Mouse (Mus musculus): ENCODE data around the gene Mark3. TPM values are rescaled to one million over a fixed set of nuclear protein-coding genes. Genes with fewer than 3 reads are reported as not detected.
"Not testable (repeated sequence)": the region's sequence is repeated elsewhere in the genome, so short reads cannot be mapped to it uniquely, and the experiment has no call there.

The Mark3 gene
- polyA plus RNA-seq, 1 experiment from 2014 or later = 50.8 TPM

DNA sequence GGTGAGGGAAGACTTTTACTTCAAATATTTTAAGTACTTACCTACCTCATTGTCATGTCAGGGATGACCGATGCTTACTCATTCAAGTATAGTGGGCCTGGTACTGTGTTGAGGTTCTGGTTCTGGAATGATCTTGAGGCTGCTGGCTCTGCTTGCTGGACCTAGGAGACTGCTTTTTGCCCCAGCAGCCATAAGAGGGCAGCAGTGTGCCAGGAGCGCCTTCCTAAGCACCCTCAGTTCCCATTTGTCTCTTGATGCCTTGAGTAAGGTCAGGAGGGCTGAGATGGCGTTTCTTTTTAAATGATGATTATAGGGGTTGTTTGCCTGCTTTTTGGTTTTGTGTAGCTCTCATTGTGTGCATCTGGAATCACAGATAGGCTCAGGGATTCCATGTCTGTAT, 79.1 kb downstream of the Mark3 start:
- no peak for ATAC-seq (ENCODE audit: insufficient number of reproducible peaks, insufficient read depth, low FRiP score, low read depth)
- no peak overlapping the region for H3K9ac ChIP-seq (ENCODE audit: low read length)
- peaks cover 84% of the 10 kb centered on the region for H3K36me3 ChIP-seq (ENCODE audit: control insufficient read depth, insufficient read depth, low read length)
- H3K27ac ChIP-seq (replicated peaks in 1 of 2; ENCODE audit: control insufficient read depth in 1 of 2, insufficient read depth in 1 of 2, low read depth in 2 of 2, low read length in 2 of 2) = no peak overlapping the region
- no peak overlapping the region for H3K4me3 ChIP-seq (ENCODE audit: control insufficient read depth in 1 of 2, insufficient read depth in 1 of 2, low read depth in 1 of 2, low read length in 2 of 2)
- H3K4me2 ChIP-seq (ENCODE audit: low read length) = no peak overlapping the region
- H3K27me3 ChIP-seq (ENCODE audit: control insufficient read depth, insufficient read depth, low read length) = no peaks in the 10 kb centered on the region
- WGBS = 38% methylated on average over 3 of the region's 3 CpGs
- H3K9me3 ChIP-seq (ENCODE audit: control insufficient read depth, low read length) = no peaks in the 10 kb centered on the region
- no peaks in the 10 kb centered on the region for H3K4me1 ChIP-seq (ENCODE audit: control insufficient read depth in 2 of 2, insufficient read depth in 2 of 2, low read length in 2 of 2)

DNA sequence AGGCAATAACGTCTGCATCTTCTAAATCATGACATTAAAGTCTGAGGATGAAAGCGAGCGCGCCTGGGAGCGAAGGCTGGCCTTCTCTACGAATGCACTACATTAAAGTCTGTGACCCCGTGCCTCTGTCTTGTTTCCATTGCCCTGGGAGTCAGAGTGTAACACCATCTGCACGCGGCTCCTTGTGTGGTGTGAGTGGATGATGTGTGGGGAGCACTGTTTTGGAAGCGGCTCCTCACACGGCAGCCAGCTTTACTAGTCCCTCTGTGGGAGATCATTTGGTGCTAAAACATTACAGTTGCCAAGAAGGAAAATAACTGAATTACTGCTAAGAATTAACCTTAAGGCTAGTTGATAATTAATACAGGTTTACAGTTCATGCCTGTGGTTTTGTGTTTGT, 81.4 kb downstream of the Mark3 start:
- ATAC-seq (ENCODE audit: insufficient number of reproducible peaks, insufficient read depth, low FRiP score, low read depth) = no peak
- Histone ChIP-seq H3K4me2 (ENCODE audit: low read length) (no peak overlapping the region), H3K9ac (ENCODE audit: low read length) (no peak overlapping the region), H3K4me3 (ENCODE audit: control insufficient read depth in 1 of 2, insufficient read depth in 1 of 2, low read depth in 1 of 2, low read length in 2 of 2) (no peak overlapping the region), H3K4me1 (ENCODE audit: control insufficient read depth in 2 of 2, insufficient read depth in 2 of 2, low read length in 2 of 2) (no peaks in the 10 kb centered on the region), H3K27ac (replicated peaks in 1 of 2; ENCODE audit: control insufficient read depth in 1 of 2, insufficient read depth in 1 of 2, low read depth in 2 of 2, low read length in 2 of 2) (no peak overlapping the region), H3K9me3 (ENCODE audit: control insufficient read depth, low read length) (no peaks in the 10 kb centered on the region), H3K27me3 (ENCODE audit: control insufficient read depth, insufficient read depth, low read length) (no peaks in the 10 kb centered on the region), H3K36me3 (ENCODE audit: control insufficient read depth, insufficient read depth, low read length) (peaks cover 79% of the 10 kb centered on the region)
- 92% methylated on average over 11 of the region's 11 CpGs for WGBS

DNA sequence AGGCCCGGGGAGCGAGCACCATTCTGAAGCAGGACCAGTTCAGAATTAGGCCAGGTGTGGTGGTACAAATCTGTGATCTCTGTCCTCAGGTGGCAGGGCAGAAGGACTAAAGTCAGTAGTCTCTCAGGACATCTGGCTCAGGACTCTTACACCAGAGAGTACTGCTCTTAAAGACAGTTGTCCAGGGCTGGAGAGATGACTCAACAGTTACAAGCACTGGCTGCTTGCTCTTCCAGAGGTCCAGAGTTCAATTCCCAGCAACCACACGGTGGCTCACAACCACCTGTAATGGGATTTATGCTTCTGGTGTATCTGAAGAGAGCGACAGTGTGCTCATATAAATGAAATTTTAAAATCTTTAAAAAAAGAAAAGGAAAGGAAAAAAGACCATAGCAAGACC, 85.0 kb downstream of the Mark3 start:
- no peak for ATAC-seq (ENCODE audit: insufficient number of reproducible peaks, insufficient read depth, low FRiP score, low read depth)
- no peak overlapping the region for H3K4me3 ChIP-seq (ENCODE audit: control insufficient read depth in 1 of 2, insufficient read depth in 1 of 2, low read depth in 1 of 2, low read length in 2 of 2)
- H3K4me1 ChIP-seq (ENCODE audit: control insufficient read depth in 2 of 2, insufficient read depth in 2 of 2, low read length in 2 of 2) = peaks cover 6 to 12% of the 10 kb centered on the region in 2 experiments; a peak in 3 of 4 replicates
- H3K27me3 ChIP-seq (ENCODE audit: control insufficient read depth, insufficient read depth, low read length) = no peaks in the 10 kb centered on the region
- no peak overlapping the region for H3K4me2 ChIP-seq (ENCODE audit: low read length)
- peaks cover 59% of the 10 kb centered on the region for H3K36me3 ChIP-seq (ENCODE audit: control insufficient read depth, insufficient read depth, low read length)
- no peak overlapping the region for H3K27ac ChIP-seq (replicated peaks in 1 of 2; ENCODE audit: control insufficient read depth in 1 of 2, insufficient read depth in 1 of 2, low read depth in 2 of 2, low read length in 2 of 2)
- no peaks in the 10 kb centered on the region for H3K9me3 ChIP-seq (ENCODE audit: control insufficient read depth, low read length)
- WGBS = 97% methylated on average over 4 of the region's 4 CpGs
- H3K9ac ChIP-seq (ENCODE audit: low read length) = no peak overlapping the region

DNA sequence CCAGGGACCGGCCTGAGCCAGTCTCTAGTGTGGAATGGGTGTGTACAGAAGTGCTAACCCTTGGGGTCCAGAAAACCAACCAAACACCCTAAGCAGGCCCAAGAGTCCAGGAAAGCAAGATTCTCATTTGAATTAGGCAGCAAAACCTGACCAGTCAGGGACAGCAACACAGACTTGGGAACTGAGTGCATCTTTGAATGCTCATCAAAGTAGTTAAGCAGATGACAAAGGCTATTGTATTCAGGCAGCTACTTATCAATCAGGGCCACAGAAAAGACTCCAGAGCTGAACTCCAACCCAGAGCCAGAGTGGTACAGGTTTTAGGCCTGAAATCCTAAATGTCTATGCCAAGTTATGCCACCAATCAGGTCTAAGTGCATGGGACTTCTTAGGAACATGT, 86.3 kb downstream of the Mark3 start:
- ATAC-seq (ENCODE audit: insufficient number of reproducible peaks, insufficient read depth, low FRiP score, low read depth) = no peak
- peaks cover 15 to 24% of the 10 kb centered on the region in 2 experiments; a peak in 3 of 4 replicates for H3K4me1 ChIP-seq (ENCODE audit: control insufficient read depth in 2 of 2, insufficient read depth in 2 of 2, low read length in 2 of 2)
- H3K36me3 ChIP-seq (ENCODE audit: control insufficient read depth, insufficient read depth, low read length) = peaks cover 46% of the 10 kb centered on the region
- 91% methylated on average over 1 of the region's 1 CpGs for WGBS
- no peaks in the 10 kb centered on the region for H3K9me3 ChIP-seq (ENCODE audit: control insufficient read depth, low read length)
- no peak overlapping the region for H3K9ac ChIP-seq (ENCODE audit: low read length)
- H3K27ac ChIP-seq (replicated peaks in 1 of 2; ENCODE audit: control insufficient read depth in 1 of 2, insufficient read depth in 1 of 2, low read depth in 2 of 2, low read length in 2 of 2) = no peak overlapping the region
- no peak overlapping the region for H3K4me2 ChIP-seq (ENCODE audit: low read length)
- H3K27me3 ChIP-seq (ENCODE audit: control insufficient read depth, insufficient read depth, low read length) = no peaks in the 10 kb centered on the region
- H3K4me3 ChIP-seq (ENCODE audit: control insufficient read depth in 1 of 2, insufficient read depth in 1 of 2, low read depth in 1 of 2, low read length in 2 of 2) = no peak overlapping the region

DNA sequence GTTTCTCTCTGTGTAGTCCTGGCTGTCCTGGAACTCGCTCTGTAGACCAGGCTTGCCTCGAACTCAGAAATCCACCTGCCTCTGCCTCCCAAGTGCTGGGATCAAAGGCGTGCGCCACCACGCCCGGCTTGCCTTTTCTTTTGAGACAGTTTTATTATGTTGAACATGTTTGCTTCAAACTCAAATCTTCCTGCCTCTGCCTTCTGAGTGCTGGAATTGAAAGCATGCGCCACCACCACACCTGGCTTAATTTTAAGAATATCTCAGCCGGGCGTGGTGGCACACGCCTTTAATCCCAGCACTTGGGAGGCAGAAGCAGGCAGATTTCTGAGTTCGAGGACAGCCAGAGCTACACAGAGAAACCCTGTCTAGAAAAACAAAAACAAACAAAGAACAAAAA, 87.2 kb downstream of the Mark3 start:
- H3K4me2 ChIP-seq (ENCODE audit: low read length); H3K27me3 ChIP-seq (ENCODE audit: control insufficient read depth, insufficient read depth, low read length); H3K9me3 ChIP-seq (ENCODE audit: control insufficient read depth, low read length); ATAC-seq (ENCODE audit: insufficient number of reproducible peaks, insufficient read depth, low FRiP score, low read depth); H3K9ac ChIP-seq (ENCODE audit: low read length); H3K4me3 ChIP-seq (ENCODE audit: control insufficient read depth in 1 of 2, insufficient read depth in 1 of 2, low read depth in 1 of 2, low read length in 2 of 2); H3K27ac ChIP-seq (replicated peaks in 1 of 2; ENCODE audit: control insufficient read depth in 1 of 2, insufficient read depth in 1 of 2, low read depth in 2 of 2, low read length in 2 of 2): not testable (repeated sequence)
- WGBS = 96% methylated on average over 11 of the region's 11 CpGs
- Histone ChIP-seq H3K4me1 (ENCODE audit: control insufficient read depth in 2 of 2, insufficient read depth in 2 of 2, low read length in 2 of 2) (peaks cover 20 to 33% of the 10 kb centered on the region in 2 experiments), H3K36me3 (ENCODE audit: control insufficient read depth, insufficient read depth, low read length) (peaks cover 37% of the 10 kb centered on the region)

DNA sequence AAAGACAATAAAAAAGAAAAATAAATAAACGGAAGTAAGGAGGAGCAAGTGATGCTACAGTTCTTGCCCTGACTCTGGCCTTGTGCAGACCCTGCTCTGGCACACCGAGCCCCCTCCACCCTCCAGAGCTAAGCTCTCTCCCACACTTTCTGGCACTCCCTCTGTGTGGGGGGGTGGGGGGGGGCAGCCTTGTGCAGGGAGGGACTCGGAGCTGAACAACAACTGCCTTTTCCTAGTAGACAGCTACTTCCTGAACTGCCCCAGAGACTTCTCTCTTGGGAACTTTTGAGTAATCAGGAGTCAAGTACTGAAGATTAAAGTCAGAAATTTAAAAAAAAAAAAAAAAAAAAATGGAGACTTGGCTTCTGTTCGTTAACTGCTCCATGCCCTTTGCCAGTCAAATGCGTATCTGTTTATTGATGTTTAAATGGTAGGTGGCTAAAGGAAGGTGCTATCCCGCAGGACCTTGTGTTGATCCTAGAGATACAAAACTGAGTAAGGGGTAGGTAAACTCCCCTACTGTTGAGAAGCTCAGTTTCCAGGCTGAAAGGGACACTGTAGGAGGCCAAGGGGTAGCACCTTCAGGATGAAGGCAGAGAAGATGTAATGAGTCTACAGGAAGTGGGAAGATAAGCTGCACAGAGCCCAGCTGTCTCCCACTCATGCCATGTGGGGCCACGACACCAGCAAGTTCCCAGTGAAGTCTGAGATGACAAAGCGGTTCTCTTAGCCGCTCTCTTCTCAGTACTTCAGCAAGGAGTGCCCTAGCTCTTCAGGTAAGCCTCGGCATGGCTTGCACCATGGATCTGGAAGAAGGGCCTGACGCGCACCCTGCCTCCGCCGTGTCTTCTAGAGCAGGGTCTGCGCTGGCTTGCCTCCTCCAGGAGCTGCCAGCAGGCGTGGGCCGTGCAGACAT, 89.2 kb downstream of the Mark3 start:
- Histone ChIP-seq H3K4me2 (ENCODE audit: low read length) (peak overlapping the region; percentile 18), H3K9ac (ENCODE audit: low read length) (peak overlapping the region; percentile 46; the same call in 1 of the 2 replicates), H3K4me3 (ENCODE audit: control insufficient read depth in 1 of 2, insufficient read depth in 1 of 2, low read depth in 1 of 2, low read length in 2 of 2) (no peak overlapping the region), H3K27ac (replicated peaks in 1 of 2; ENCODE audit: control insufficient read depth in 1 of 2, insufficient read depth in 1 of 2, low read depth in 2 of 2, low read length in 2 of 2) (peak overlapping the region; percentile 70 to 81), H3K36me3 (ENCODE audit: control insufficient read depth, insufficient read depth, low read length) (peaks cover 26% of the 10 kb centered on the region), H3K4me1 (ENCODE audit: control insufficient read depth in 2 of 2, insufficient read depth in 2 of 2, low read length in 2 of 2) (peaks cover 20 to 34% of the 10 kb centered on the region in 2 experiments), H3K9me3 (ENCODE audit: control insufficient read depth, low read length) (no peaks in the 10 kb centered on the region), H3K27me3 (ENCODE audit: control insufficient read depth, insufficient read depth, low read length) (no peaks in the 10 kb centered on the region)
- ATAC-seq (ENCODE audit: insufficient number of reproducible peaks, insufficient read depth, low FRiP score, low read depth) = no peak
- WGBS = 44% methylated on average over 17 of the region's 17 CpGs

DNA sequence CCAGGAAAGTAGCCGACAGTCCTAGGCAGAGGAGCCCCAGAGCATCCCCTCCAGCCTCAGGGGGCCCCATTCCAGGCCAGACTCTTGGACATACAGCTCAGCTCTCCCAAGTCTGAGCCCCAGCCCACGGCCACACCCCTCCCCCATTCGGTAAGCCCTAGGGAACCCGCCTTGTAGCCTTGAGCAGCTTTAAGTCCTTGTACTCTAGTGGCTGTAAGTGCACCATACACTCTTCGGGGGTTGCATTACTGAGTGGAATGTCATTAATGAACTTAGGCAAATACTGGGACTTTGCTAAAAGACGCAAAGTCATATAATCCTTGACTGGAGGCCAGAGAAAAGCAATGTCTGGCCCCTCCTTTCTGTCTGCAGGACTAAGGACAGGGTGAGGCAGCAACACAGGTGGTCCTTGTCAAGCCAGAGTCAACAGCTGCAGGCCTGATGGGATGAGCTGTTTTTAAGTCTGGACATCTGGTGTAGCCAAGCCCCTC, 89.9 kb downstream of the Mark3 start:
- Histone ChIP-seq H3K4me2 (ENCODE audit: low read length) (peak overlapping the region; percentile 18), H3K4me1 (ENCODE audit: control insufficient read depth in 2 of 2, insufficient read depth in 2 of 2, low read length in 2 of 2) (peaks cover 22 to 41% of the 10 kb centered on the region in 2 experiments), H3K27ac (replicated peaks in 1 of 2; ENCODE audit: control insufficient read depth in 1 of 2, insufficient read depth in 1 of 2, low read depth in 2 of 2, low read length in 2 of 2) (peak overlapping the region; percentile 70 to 81), H3K27me3 (ENCODE audit: control insufficient read depth, insufficient read depth, low read length) (no peaks in the 10 kb centered on the region), H3K36me3 (ENCODE audit: control insufficient read depth, insufficient read depth, low read length) (peaks cover 20% of the 10 kb centered on the region), H3K9ac (ENCODE audit: low read length) (peak overlapping the region; percentile 46; the same call in 1 of the 2 replicates), H3K4me3 (ENCODE audit: control insufficient read depth in 1 of 2, insufficient read depth in 1 of 2, low read depth in 1 of 2, low read length in 2 of 2) (no peak overlapping the region), H3K9me3 (ENCODE audit: control insufficient read depth, low read length) (no peaks in the 10 kb centered on the region)
- no peak for ATAC-seq (ENCODE audit: insufficient number of reproducible peaks, insufficient read depth, low FRiP score, low read depth)
- WGBS = 34% methylated on average over 6 of the region's 6 CpGs

Data from heart, embryonic 14.5 days (tissue).